Mouse (Mus musculus): ENCODE results near the gene Cnot6. TPM values are rescaled to one million over a fixed set of nuclear protein-coding genes. Genes with fewer than 3 reads are reported as not detected.

The Cnot6 gene
- polyA plus RNA-seq, 1 experiment from 2014 or later: 39.0 TPM

DNA sequence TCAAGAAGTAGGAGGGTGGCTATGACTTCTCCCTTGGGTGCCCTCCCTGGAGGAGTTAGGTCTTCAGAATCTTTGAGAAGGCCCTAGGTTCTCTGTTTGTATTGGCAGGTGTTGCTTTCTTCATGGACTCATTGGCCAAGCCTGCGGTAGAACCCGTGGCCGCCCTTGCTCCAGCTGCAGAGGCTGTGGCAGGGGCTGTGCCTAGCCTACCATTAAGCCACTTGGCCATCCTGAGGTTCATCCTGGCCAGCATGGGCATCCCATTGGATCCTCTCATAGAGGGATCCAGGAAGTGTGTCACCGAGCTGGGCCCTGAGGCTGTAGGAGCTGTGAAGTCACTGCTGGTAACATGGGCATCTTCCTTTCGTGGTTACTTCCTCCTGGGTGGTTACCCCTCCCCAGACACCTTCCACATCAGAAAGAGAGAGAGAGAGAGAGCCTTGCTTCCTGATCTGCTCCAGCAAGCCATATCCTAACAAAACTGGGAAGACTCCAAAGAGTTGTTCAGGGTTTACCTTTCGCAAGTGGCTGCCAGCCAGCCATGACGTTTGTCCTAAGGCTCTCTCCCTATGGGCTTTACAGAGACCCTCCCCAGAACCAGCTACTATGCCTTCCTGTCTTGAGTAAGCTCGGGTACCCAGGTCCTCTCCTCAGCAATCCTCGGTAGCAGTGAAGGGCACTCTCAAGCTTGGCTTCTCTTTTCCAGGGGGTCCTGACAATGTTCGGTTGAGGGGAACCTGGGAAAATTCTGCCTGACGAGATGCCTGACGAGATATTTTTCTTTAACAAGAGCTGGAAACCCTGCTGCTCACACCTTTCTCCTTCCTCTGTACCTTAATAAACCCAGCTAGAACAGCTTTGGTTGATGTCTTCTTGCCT lies 48.0 kb downstream of the Cnot6 start:
- H3K27ac ChIP-seq (ENCODE audit: low read length): no peak overlapping the region
- no peak overlapping the region for H3K4me3 ChIP-seq (ENCODE audit: low read depth, low read length)
- peak; percentile 40; the same call in 1 of the 2 replicates for ATAC-seq
- H3K4me1 ChIP-seq (ENCODE audit: control insufficient read depth, insufficient read depth, low read length): no peaks in the 10 kb centered on the region
- no peak overlapping the region for H3K9ac ChIP-seq (ENCODE audit: low read depth, low read length)
- H3K9me3 ChIP-seq (replicated peaks; ENCODE audit: control insufficient read depth, low read length, poor library complexity, severe bottlenecking): no peaks in the 10 kb centered on the region
- WGBS: 85% methylated on average over 12 of the region's 12 CpGs
- no peaks in the 10 kb centered on the region for H3K36me3 ChIP-seq (ENCODE audit: control insufficient read depth, insufficient read depth, low read length)
- H3K27me3 ChIP-seq (ENCODE audit: control insufficient read depth, insufficient read depth, low read depth, low read length): no peaks in the 10 kb centered on the region
- H3K4me2 ChIP-seq (ENCODE audit: low read length): no peak overlapping the region

DNA sequence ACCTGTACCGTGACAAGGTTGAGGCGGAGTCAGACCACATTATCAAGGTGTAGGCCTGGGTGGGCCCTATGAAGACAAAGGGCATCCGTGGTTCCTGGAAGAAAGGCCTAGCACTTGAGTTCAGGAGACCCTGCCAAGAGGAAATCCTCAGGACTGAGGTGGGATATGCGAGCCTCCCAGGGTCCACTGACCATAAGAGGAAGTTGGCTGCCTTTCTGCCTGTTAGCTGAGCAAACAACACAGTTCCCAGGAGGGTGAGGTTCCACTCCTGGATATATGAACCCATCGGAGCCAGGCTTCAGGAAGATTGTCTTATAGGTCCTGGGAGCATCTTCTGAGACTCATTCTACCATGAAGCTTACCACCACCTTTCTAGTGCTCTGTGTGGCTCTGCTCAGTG lies 49.2 kb downstream of the Cnot6 start, which contains the start of gene Scgb3a1:
TSS of gene Scgb3a1 (plus strand) at position 301 of the 400 bp plus-strand sequence.
- no peaks in the 10 kb centered on the region for H3K4me1 ChIP-seq (ENCODE audit: control insufficient read depth, insufficient read depth, low read length)
- H3K9ac ChIP-seq (ENCODE audit: low read depth, low read length): no peak within 1 kb of the TSS
- no peaks in the 10 kb centered on the region for H3K36me3 ChIP-seq (ENCODE audit: control insufficient read depth, insufficient read depth, low read length)
- no peaks in the 10 kb centered on the region for H3K27me3 ChIP-seq (ENCODE audit: control insufficient read depth, insufficient read depth, low read depth, low read length)
- H3K27ac ChIP-seq (ENCODE audit: low read length): no peak within 1 kb of the TSS
- no peak within 1 kb of the TSS for H3K4me3 ChIP-seq (ENCODE audit: low read depth, low read length)
- H3K4me2 ChIP-seq (ENCODE audit: low read length): no peak within 1 kb of the TSS
- ATAC-seq: 0 out of 2 replicates have a peak, but pooled peaks have one; percentile 9
- WGBS: 84% methylated on average over 5 of the region's 5 CpGs
- no peaks in the 10 kb centered on the region for H3K9me3 ChIP-seq (replicated peaks; ENCODE audit: control insufficient read depth, low read length, poor library complexity, severe bottlenecking)

DNA sequence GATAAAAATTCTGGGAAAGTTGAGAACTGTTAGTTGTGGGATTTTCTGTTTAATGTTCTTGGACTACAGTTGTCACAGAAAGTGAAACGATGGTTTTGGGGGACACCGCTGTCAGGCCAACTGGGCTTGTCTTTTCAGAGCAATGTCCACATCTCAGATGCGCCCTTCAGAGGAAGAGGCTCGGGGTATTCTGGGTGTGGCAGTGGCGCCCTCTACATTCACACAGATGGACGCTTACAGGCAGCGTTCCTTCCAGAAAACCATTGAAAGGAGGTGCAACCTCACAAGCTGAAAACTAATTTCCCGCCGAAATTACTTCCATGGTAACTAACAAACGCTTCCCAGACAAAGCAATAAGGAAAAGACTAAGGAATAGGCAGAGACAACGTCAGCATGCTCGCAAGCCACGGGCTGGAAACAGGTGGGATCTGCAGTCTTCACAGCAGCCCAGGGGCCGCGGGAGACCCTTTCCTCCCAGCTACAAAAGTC lies 50.2 kb downstream of the Cnot6 start:
- Histone ChIP-seq H3K4me1 (ENCODE audit: control insufficient read depth, insufficient read depth, low read length) (no peaks in the 10 kb centered on the region), H3K36me3 (ENCODE audit: control insufficient read depth, insufficient read depth, low read length) (no peaks in the 10 kb centered on the region), H3K9me3 (replicated peaks; ENCODE audit: control insufficient read depth, low read length, poor library complexity, severe bottlenecking) (no peaks in the 10 kb centered on the region), H3K4me2 (ENCODE audit: low read length) (no peak overlapping the region), H3K4me3 (ENCODE audit: low read depth, low read length) (no peak overlapping the region), H3K27ac (ENCODE audit: low read length) (no peak overlapping the region), H3K27me3 (ENCODE audit: control insufficient read depth, insufficient read depth, low read depth, low read length) (no peaks in the 10 kb centered on the region), H3K9ac (ENCODE audit: low read depth, low read length) (no peak overlapping the region)
- WGBS: 55% methylated on average over 15 of the region's 15 CpGs
- no peak for ATAC-seq

DNA sequence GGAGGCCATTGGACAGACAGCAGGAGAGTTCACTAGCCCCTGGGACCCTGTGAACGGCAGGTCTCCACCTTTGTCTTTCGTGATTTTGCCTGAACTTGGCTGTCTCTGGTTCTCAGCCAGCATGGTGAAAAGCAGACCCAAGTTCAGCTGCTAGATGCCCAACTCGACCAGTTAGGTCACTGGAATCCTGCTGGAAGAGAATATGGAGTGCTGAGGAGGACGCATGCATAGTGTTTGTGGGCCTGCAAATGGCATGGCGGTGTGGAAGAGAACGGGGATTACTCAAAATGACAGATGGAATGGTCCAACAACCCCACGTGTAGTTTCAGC lies 53.1 kb downstream of the Cnot6 start:
- WGBS: 76% methylated on average over 7 of the region's 7 CpGs
- Histone ChIP-seq H3K9ac (ENCODE audit: low read depth, low read length) (no peak overlapping the region), H3K27me3 (ENCODE audit: control insufficient read depth, insufficient read depth, low read depth, low read length) (no peaks in the 10 kb centered on the region), H3K27ac (ENCODE audit: low read length) (no peak overlapping the region), H3K9me3 (replicated peaks; ENCODE audit: control insufficient read depth, low read length, poor library complexity, severe bottlenecking) (no peaks in the 10 kb centered on the region), H3K4me2 (ENCODE audit: low read length) (no peak overlapping the region), H3K36me3 (ENCODE audit: control insufficient read depth, insufficient read depth, low read length) (no peaks in the 10 kb centered on the region), H3K4me1 (ENCODE audit: control insufficient read depth, insufficient read depth, low read length) (no peaks in the 10 kb centered on the region), H3K4me3 (ENCODE audit: low read depth, low read length) (no peak overlapping the region)
- ATAC-seq: no peak

DNA sequence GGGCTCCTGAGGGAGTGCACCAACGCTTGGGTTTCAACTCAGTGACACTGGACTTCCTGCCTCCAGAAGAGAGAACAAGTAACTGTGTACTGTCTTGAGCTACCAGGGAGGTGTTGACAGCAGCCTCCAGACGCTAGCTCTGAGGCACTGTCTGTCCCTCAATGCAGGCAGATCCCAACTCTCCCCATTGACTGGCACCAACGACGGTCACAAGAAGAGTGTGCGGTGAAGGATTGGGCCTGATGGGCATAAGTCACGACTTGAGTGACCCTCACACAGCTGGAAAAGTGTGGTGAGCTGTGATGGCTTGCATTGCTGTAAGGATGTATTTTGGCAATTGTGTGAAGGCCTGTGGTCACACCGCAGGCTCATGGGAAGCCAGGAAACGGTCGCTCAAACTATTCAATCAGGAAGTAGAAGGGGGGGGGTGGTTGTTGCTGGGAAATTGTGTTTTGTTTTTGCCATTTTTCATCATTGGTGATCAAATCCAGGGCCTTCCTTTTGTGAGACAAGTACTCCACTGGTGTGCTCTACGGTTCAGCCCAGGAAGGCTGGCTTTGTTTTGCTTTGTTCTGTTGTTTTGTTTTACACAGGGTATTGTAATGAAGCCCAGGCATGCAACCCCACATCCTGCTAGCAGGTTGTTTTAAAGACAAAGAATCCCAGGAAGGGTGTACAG lies 53.6 kb downstream of the Cnot6 start:
- Histone ChIP-seq H3K36me3 (ENCODE audit: control insufficient read depth, insufficient read depth, low read length) (no peaks in the 10 kb centered on the region), H3K9me3 (replicated peaks; ENCODE audit: control insufficient read depth, low read length, poor library complexity, severe bottlenecking) (no peaks in the 10 kb centered on the region), H3K9ac (ENCODE audit: low read depth, low read length) (no peak overlapping the region), H3K27me3 (ENCODE audit: control insufficient read depth, insufficient read depth, low read depth, low read length) (no peaks in the 10 kb centered on the region), H3K27ac (ENCODE audit: low read length) (no peak overlapping the region; the same call in 1 of the 2 replicates), H3K4me1 (ENCODE audit: control insufficient read depth, insufficient read depth, low read length) (no peaks in the 10 kb centered on the region), H3K4me2 (ENCODE audit: low read length) (no peak overlapping the region), H3K4me3 (ENCODE audit: low read depth, low read length) (no peak overlapping the region)
- no peak for ATAC-seq
- 68% methylated on average over 10 of the region's 10 CpGs for WGBS

DNA sequence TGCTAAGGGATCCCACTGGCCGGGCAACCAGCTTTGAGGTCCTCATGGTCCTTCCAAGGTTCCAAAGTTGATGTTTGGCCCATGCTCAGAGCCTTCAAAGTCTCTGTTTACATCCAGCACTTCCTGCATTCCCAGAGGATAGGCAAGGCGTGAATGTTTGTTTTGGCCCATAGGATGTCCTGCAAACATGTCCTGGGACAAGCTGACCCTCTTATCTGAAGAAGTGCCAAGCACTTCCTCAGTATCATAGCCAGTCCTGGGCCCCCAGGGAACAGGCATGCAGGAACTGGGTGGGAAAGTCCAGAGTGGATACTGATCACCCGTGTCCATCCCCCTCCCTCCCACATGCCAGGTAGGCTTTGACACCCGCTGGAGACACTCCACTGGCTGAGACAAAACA lies 54.5 kb downstream of the Cnot6 start:
- Histone ChIP-seq H3K27ac (ENCODE audit: low read length) (no peak overlapping the region), H3K4me3 (ENCODE audit: low read depth, low read length) (no peak overlapping the region), H3K4me1 (ENCODE audit: control insufficient read depth, insufficient read depth, low read length) (peaks cover under 1% of the 10 kb centered on the region; the same call in 1 of the 2 replicates), H3K36me3 (ENCODE audit: control insufficient read depth, insufficient read depth, low read length) (no peaks in the 10 kb centered on the region), H3K9me3 (replicated peaks; ENCODE audit: control insufficient read depth, low read length, poor library complexity, severe bottlenecking) (no peaks in the 10 kb centered on the region), H3K27me3 (ENCODE audit: control insufficient read depth, insufficient read depth, low read depth, low read length) (no peaks in the 10 kb centered on the region), H3K9ac (ENCODE audit: low read depth, low read length) (no peak overlapping the region), H3K4me2 (ENCODE audit: low read length) (no peak overlapping the region)
- 88% methylated on average over 4 of the region's 4 CpGs for WGBS
- ATAC-seq: no peak

DNA sequence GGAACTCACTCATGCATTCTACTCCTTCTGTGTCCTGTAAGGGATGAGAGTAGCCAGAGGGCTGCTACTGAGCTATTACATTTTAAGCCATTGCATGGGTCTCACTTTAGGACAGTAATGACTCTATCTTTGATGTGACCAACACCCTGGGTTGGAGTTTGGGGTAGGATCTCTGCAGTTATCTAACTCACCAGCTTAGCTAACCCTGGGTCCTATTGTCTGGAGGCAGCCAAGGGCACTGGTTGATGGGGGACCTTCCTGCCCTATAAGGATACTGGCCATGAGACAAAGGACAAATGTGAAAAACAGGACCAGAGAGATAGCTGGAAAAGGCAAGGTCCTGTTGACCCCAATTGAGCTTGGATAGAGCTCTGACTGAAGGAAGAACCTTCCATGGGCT lies 57.0 kb downstream of the Cnot6 start:
- no peak overlapping the region for H3K4me3 ChIP-seq (ENCODE audit: low read depth, low read length)
- no peak overlapping the region for H3K9ac ChIP-seq (ENCODE audit: low read depth, low read length)
- H3K9me3 ChIP-seq (replicated peaks; ENCODE audit: control insufficient read depth, low read length, poor library complexity, severe bottlenecking): no peaks in the 10 kb centered on the region
- no peak overlapping the region for H3K4me2 ChIP-seq (ENCODE audit: low read length)
- no peaks in the 10 kb centered on the region for H3K27me3 ChIP-seq (ENCODE audit: control insufficient read depth, insufficient read depth, low read depth, low read length)
- no peaks in the 10 kb centered on the region for H3K36me3 ChIP-seq (ENCODE audit: control insufficient read depth, insufficient read depth, low read length)
- ATAC-seq: no peak
- peaks cover 3% of the 10 kb centered on the region for H3K4me1 ChIP-seq (ENCODE audit: control insufficient read depth, insufficient read depth, low read length)
- no peak overlapping the region for H3K27ac ChIP-seq (ENCODE audit: low read length)

DNA sequence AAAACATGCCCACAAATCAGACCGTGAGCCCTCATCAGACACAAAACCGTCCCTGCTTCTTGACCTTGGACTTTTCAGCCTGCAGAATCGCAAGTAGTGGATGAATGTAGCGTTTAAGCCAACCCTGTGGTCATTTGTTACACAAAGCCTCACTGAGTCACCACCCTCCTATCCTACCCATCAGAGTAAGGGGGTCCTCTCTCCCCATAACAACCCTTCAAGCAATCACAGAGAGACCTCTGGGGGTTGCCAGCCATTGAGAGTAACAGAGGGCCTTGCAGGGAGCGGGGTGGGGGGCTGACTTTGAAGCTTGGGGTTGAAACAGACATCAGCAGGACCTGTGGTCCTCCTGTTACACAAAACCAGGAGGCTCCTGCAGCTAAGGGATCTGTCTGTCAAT lies 57.9 kb downstream of the Cnot6 start:
- Histone ChIP-seq H3K9ac (ENCODE audit: low read depth, low read length) (no peak overlapping the region), H3K4me3 (ENCODE audit: low read depth, low read length) (no peak overlapping the region), H3K9me3 (replicated peaks; ENCODE audit: control insufficient read depth, low read length, poor library complexity, severe bottlenecking) (no peaks in the 10 kb centered on the region), H3K36me3 (ENCODE audit: control insufficient read depth, insufficient read depth, low read length) (no peaks in the 10 kb centered on the region), H3K4me2 (ENCODE audit: low read length) (no peak overlapping the region), H3K4me1 (ENCODE audit: control insufficient read depth, insufficient read depth, low read length) (peaks cover 3% of the 10 kb centered on the region), H3K27ac (ENCODE audit: low read length) (no peak overlapping the region), H3K27me3 (ENCODE audit: control insufficient read depth, insufficient read depth, low read depth, low read length) (no peaks in the 10 kb centered on the region)
- WGBS: 89% methylated on average over 5 of the region's 5 CpGs
- ATAC-seq: no peak

DNA sequence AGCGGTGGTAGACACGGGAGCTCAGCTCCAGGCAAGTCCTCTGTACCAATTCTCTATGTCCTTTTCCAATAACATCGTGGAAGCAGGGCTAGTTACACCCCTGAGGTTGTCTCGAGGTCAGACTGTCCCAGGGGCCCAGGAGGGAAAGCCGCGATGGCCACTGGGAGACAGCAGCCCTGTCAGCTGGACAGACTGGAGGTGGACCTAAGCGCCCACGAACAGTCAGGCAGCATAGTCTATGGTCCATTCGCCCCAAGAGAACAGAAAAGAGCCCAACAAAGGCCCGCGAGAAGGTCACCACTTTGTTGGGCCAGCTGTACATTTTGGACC lies 59.5 kb downstream of the Cnot6 start:
- no peaks in the 10 kb centered on the region for H3K9me3 ChIP-seq (replicated peaks; ENCODE audit: control insufficient read depth, low read length, poor library complexity, severe bottlenecking)
- H3K4me1 ChIP-seq (ENCODE audit: control insufficient read depth, insufficient read depth, low read length): peaks cover 3% of the 10 kb centered on the region
- no peak overlapping the region for H3K27ac ChIP-seq (ENCODE audit: low read length)
- peak overlapping the region; percentile 41 for H3K4me2 ChIP-seq (ENCODE audit: low read length)
- 36% methylated on average over 11 of the region's 11 CpGs for WGBS
- ATAC-seq: peak; percentile 43; the same call in 1 of the 2 replicates
- H3K27me3 ChIP-seq (ENCODE audit: control insufficient read depth, insufficient read depth, low read depth, low read length): no peaks in the 10 kb centered on the region
- H3K36me3 ChIP-seq (ENCODE audit: control insufficient read depth, insufficient read depth, low read length): no peaks in the 10 kb centered on the region
- H3K4me3 ChIP-seq (ENCODE audit: low read depth, low read length): no peak overlapping the region
- no peak overlapping the region for H3K9ac ChIP-seq (ENCODE audit: low read depth, low read length)
